Mouse (Mus musculus): ENCODE results near the gene Cand1. TPM values are rescaled to one million over a fixed set of nuclear protein-coding genes. Genes with fewer than 3 reads are reported as not detected.

Cand1 gene
- 72.4 and 80.9 TPM in 2 replicates for polyA plus RNA-seq (2012; rRNA removed)

DNA sequence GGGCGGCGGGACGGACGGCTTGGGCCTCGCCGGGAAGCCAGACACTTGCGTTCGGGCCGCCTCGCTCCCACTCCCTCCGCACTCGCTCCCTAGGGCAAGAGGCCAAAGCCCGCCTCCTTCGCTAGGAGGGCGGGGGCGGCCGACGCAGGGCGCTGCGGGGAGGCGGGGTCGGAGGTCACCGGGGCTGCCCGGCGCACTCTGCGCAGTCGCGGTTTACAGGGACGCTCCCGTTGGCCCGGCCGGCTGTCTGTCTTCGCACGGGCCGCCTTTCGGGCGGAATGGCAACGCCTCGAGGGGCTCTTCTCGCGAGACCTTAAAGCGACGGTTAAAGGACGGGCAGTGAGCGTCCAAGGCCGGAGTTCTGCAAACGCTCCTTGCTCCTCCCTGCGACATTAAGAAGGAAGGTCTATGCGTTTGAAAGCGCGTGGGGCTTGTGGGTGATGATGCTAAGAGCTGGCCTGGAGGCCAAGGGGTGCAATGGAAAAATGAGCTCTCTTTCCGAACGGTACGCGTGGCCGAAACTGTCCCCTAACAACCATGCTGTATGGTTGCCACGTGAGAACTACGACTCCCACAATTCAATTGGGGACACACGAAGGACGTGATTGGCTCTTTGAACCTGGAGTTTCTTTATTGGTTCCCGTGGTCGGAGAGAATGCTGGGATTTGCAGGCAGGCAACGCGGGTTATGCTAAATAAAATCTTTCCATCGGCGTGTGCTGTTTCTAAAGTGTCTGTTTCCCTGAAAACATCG lies at the start of gene Cand1:
Gene Cand1 (minus strand): TSS at position 87 of the 753 bp plus-strand sequence.
- no peak for TF ChIP-seq CTCF (IDR thresholded peaks at IDR 0.05; ENCODE audit: control insufficient read depth, insufficient read depth, insufficient replicate concordance, low read depth, low read length)
- peak; percentile 78 for TF ChIP-seq POLR2A (IDR thresholded peaks at IDR 0.05; ENCODE audit: control insufficient read depth, low read depth, low read length)
- Histone ChIP-seq H3K36me3 (ENCODE audit: control insufficient read depth, insufficient read depth, low read length) (no peaks in the 10 kb centered on the region; the same call in 1 of the 2 replicates), H3K4me3 (ENCODE audit: control insufficient read depth, low read depth, low read length) (peak within 1 kb of the TSS; percentile 89), H3K27ac (ENCODE audit: control insufficient read depth, insufficient read depth, low read depth, low read length) (peak within 1 kb of the TSS; percentile 97), H3K27me3 (ENCODE audit: control insufficient read depth, insufficient read depth, low read length) (no peaks in the 10 kb centered on the region), H3K4me1 (ENCODE audit: control insufficient read depth, insufficient read depth, low read length) (peaks cover 13% of the 10 kb centered on the region)

DNA sequence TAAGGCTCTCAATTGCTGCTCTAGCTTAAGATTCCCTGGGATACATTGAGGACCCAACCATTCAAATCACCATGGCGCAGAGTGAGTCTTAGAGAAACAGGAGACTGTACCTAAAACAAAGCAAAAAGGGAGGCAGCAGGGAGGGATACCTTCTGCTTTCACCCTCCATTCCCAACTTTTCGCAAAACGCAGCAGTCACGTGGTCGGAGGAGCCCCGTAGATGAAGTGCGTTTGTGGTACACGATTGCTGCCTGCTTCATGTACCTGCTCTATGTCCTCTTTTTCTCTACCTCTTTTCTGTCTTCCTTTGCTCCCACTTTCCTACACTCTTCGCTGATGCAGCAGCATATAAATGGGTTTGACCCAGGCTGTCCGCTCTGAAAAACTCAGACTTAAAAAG lies 39.0 kb upstream of the Cand1 start:
- no peak overlapping the region for H3K27ac ChIP-seq (ENCODE audit: control insufficient read depth, insufficient read depth, low read depth, low read length)
- no peak for TF ChIP-seq CTCF (IDR thresholded peaks at IDR 0.05; ENCODE audit: control insufficient read depth, insufficient read depth, insufficient replicate concordance, low read depth, low read length)
- TF ChIP-seq POLR2A (IDR thresholded peaks at IDR 0.05; ENCODE audit: control insufficient read depth, low read depth, low read length): no peak
- H3K4me3 ChIP-seq (ENCODE audit: control insufficient read depth, low read depth, low read length): no peak overlapping the region
- H3K27me3 ChIP-seq (ENCODE audit: control insufficient read depth, insufficient read depth, low read length): no peaks in the 10 kb centered on the region
- no peaks in the 10 kb centered on the region for H3K4me1 ChIP-seq (ENCODE audit: control insufficient read depth, insufficient read depth, low read length)
- H3K36me3 ChIP-seq (ENCODE audit: control insufficient read depth, insufficient read depth, low read length): no peaks in the 10 kb centered on the region

DNA sequence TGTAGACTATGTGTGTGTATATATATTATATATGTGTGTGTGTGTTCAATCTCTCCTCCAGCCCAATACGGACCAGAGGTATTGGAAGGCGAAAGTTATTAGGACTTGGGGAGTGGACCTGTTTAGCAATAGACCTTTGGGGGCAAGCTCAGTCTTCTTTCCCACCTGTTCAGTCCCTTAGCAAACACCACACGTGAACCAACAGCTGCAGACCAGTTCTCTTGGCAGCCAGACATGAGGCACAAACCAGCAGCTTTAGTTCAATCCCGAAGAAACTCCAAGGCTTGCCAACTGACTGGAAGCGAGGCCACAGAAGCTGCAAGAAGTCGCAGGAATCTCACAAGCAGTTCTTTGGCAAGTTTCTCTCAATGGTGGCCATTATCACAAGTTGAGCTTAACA lies 34.5 kb upstream of the Cand1 start:
- no peaks in the 10 kb centered on the region for H3K4me1 ChIP-seq (ENCODE audit: control insufficient read depth, insufficient read depth, low read length)
- no peaks in the 10 kb centered on the region for H3K27me3 ChIP-seq (ENCODE audit: control insufficient read depth, insufficient read depth, low read length)
- no peak for TF ChIP-seq CTCF (IDR thresholded peaks at IDR 0.05; ENCODE audit: control insufficient read depth, insufficient read depth, insufficient replicate concordance, low read depth, low read length)
- TF ChIP-seq POLR2A (IDR thresholded peaks at IDR 0.05; ENCODE audit: control insufficient read depth, low read depth, low read length): no peak
- no peak overlapping the region for H3K27ac ChIP-seq (ENCODE audit: control insufficient read depth, insufficient read depth, low read depth, low read length)
- no peaks in the 10 kb centered on the region for H3K36me3 ChIP-seq (ENCODE audit: control insufficient read depth, insufficient read depth, low read length)
- H3K4me3 ChIP-seq (ENCODE audit: control insufficient read depth, low read depth, low read length): no peak overlapping the region

DNA sequence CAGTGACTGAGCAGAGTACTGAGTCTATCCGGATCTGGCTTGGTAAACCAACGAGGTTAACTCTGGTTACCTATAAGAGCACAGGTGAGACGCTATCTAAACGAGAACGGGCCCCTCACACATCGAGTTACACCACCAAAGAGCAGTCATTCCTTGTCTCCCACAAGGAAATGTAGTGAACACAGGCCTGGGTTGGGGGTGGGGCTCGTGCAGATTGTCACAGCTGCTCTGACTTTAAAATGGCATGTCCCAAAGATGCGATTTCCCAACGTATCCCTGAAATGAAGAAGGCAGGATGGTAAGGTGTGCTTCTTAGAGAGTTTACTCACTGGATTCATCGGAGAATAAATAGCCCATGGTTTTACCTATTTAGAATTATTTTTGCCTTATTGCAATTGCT lies 32.7 kb upstream of the Cand1 start:
- H3K36me3 ChIP-seq (ENCODE audit: control insufficient read depth, insufficient read depth, low read length): no peaks in the 10 kb centered on the region
- no peaks in the 10 kb centered on the region for H3K4me1 ChIP-seq (ENCODE audit: control insufficient read depth, insufficient read depth, low read length)
- H3K27me3 ChIP-seq (ENCODE audit: control insufficient read depth, insufficient read depth, low read length): no peaks in the 10 kb centered on the region
- TF ChIP-seq CTCF (IDR thresholded peaks at IDR 0.05; ENCODE audit: control insufficient read depth, insufficient read depth, insufficient replicate concordance, low read depth, low read length): no peak
- TF ChIP-seq POLR2A (IDR thresholded peaks at IDR 0.05; ENCODE audit: control insufficient read depth, low read depth, low read length): no peak
- H3K27ac ChIP-seq (ENCODE audit: control insufficient read depth, insufficient read depth, low read depth, low read length): no peak overlapping the region
- no peak overlapping the region for H3K4me3 ChIP-seq (ENCODE audit: control insufficient read depth, low read depth, low read length)

GRCm38 (mm10) chr10:119272005-119272404 lies 32.1 kb upstream of the Cand1 start:
- no peaks in the 10 kb centered on the region for H3K27me3 ChIP-seq (ENCODE audit: control insufficient read depth, insufficient read depth, low read length)
- no peaks in the 10 kb centered on the region for H3K36me3 ChIP-seq (ENCODE audit: control insufficient read depth, insufficient read depth, low read length)
- no peaks in the 10 kb centered on the region for H3K4me1 ChIP-seq (ENCODE audit: control insufficient read depth, insufficient read depth, low read length)
- H3K27ac ChIP-seq (ENCODE audit: control insufficient read depth, insufficient read depth, low read depth, low read length): no peak overlapping the region
- TF ChIP-seq CTCF (IDR thresholded peaks at IDR 0.05; ENCODE audit: control insufficient read depth, insufficient read depth, insufficient replicate concordance, low read depth, low read length) (no peak), POLR2A (IDR thresholded peaks at IDR 0.05; ENCODE audit: control insufficient read depth, low read depth, low read length) (no peak)
- H3K4me3 ChIP-seq (ENCODE audit: control insufficient read depth, low read depth, low read length): no peak overlapping the region

- H3K27me3 ChIP-seq (ENCODE audit: control insufficient read depth, insufficient read depth, low read length): no peaks in the 10 kb centered on the region
- H3K4me1 ChIP-seq (ENCODE audit: control insufficient read depth, insufficient read depth, low read length): no peaks in the 10 kb centered on the region
- no peak overlapping the region for H3K4me3 ChIP-seq (ENCODE audit: control insufficient read depth, low read depth, low read length)
- no peak for TF ChIP-seq POLR2A (IDR thresholded peaks at IDR 0.05; ENCODE audit: control insufficient read depth, low read depth, low read length)
- H3K36me3 ChIP-seq (ENCODE audit: control insufficient read depth, insufficient read depth, low read length): no peaks in the 10 kb centered on the region
- no peak overlapping the region for H3K27ac ChIP-seq (ENCODE audit: control insufficient read depth, insufficient read depth, low read depth, low read length)
Measured at GRCm38 (mm10) chr10:119271101-119271500, 31.2 kb upstream of the Cand1 start.

- no peaks in the 10 kb centered on the region for H3K36me3 ChIP-seq (ENCODE audit: control insufficient read depth, insufficient read depth, low read length)
- no peaks in the 10 kb centered on the region for H3K4me1 ChIP-seq (ENCODE audit: control insufficient read depth, insufficient read depth, low read length)
- TF ChIP-seq POLR2A (IDR thresholded peaks at IDR 0.05; ENCODE audit: control insufficient read depth, low read depth, low read length): no peak
- H3K27me3 ChIP-seq (ENCODE audit: control insufficient read depth, insufficient read depth, low read length): no peaks in the 10 kb centered on the region
- no peak overlapping the region for H3K4me3 ChIP-seq (ENCODE audit: control insufficient read depth, low read depth, low read length)
- no peak overlapping the region for H3K27ac ChIP-seq (ENCODE audit: control insufficient read depth, insufficient read depth, low read depth, low read length)
Measured at GRCm38 (mm10) chr10:119270384-119270985, 30.6 kb upstream of the Cand1 start.

Measured in testis, adult 2 months (tissue).